Mouse (Mus musculus): ENCODE data around the gene 2410015M20Rik. TPM values are rescaled to one million over a fixed set of nuclear protein-coding genes. Genes with fewer than 3 reads are reported as not detected.

The 2410015M20Rik gene
- polyA plus RNA-seq, 2 experiments = 84.4 to 183 TPM

- TF ChIP-seq EP300 (IDR thresholded peaks at IDR 0.05; ENCODE audit: low read depth) = no peak
- TF ChIP-seq CTCF (IDR thresholded peaks at IDR 0.05; ENCODE audit: low read depth) = no peak
Measured at GRCm38 (mm10) chr17:56607521-56608062, 2.0 kb downstream of the 2410015M20Rik start.

GRCm38 (mm10) chr17:56605431-56605830 is 4.1 kb downstream of the 2410015M20Rik start:
- Histone ChIP-seq H3K27me3 (ENCODE audit: control insufficient read depth, insufficient read depth, low read length) (no peaks in the 10 kb centered on the region), H3K36me3 (replicated peaks; ENCODE audit: control insufficient read depth, insufficient read depth, low read depth) (peaks cover 68% of the 10 kb centered on the region), H3K4me1 (replicated peaks; ENCODE audit: control insufficient read depth in 2 of 2, insufficient read depth in 2 of 2, low read length in 1 of 2) (peaks cover 7% of the 10 kb centered on the region in 2 experiments; a peak in 3 of 4 replicates), H3K27ac (no peak overlapping the region), H3K4me2 (ENCODE audit: low read depth) (no peak overlapping the region), H3K9ac (replicated peaks) (no peak overlapping the region), H3K4me3 (ENCODE audit: insufficient read depth in 1 of 2, low read depth in 2 of 2, low read length in 2 of 2) (no peak overlapping the region), H3K9me3 (ENCODE audit: control insufficient read depth, low read length) (no peaks in the 10 kb centered on the region)
- ATAC-seq (ENCODE audit: insufficient read depth) (no peak), DNase-seq (ENCODE audit: low read depth in 3 of 3, low spot score in 3 of 3) (no peak)
- TF ChIP-seq EP300 (IDR thresholded peaks at IDR 0.05; ENCODE audit: low read depth) (no peak), CTCF (IDR thresholded peaks at IDR 0.05; ENCODE audit: low read depth) (no peak)
- 88% methylated on average over 9 of the region's 9 CpGs for WGBS (ENCODE audit: insufficient replicate concordance)

More at GRCm38 (mm10) chr17:56607521-56608062, 2.0 kb downstream of the 2410015M20Rik start:
- ATAC-seq (ENCODE audit: insufficient read depth) = no peak
- Histone ChIP-seq H3K9ac (replicated peaks) (no peak overlapping the region), H3K4me2 (ENCODE audit: low read depth) (no peak overlapping the region), H3K27me3 (ENCODE audit: control insufficient read depth, insufficient read depth, low read length) (no peaks in the 10 kb centered on the region), H3K36me3 (replicated peaks; ENCODE audit: control insufficient read depth, insufficient read depth, low read depth) (peaks cover 48% of the 10 kb centered on the region), H3K4me1 (replicated peaks; ENCODE audit: control insufficient read depth in 2 of 2, insufficient read depth in 2 of 2, low read length in 1 of 2) (peaks cover 18 to 23% of the 10 kb centered on the region in 2 experiments), H3K4me3 (ENCODE audit: insufficient read depth in 1 of 2, low read depth in 2 of 2, low read length in 2 of 2) (no peak overlapping the region), H3K27ac (no peak overlapping the region), H3K9me3 (ENCODE audit: control insufficient read depth, low read length) (no peaks in the 10 kb centered on the region)
- whole genome bisulfite sequencing (ENCODE audit: insufficient replicate concordance) = 77% methylated on average over 3 of the region's 3 CpGs
- no peak for DNase-seq (ENCODE audit: low read depth in 3 of 3, low spot score in 3 of 3)

- 0 out of 4 replicates have a peak, but pooled peaks cover 2% of the 10 kb centered on the region in 2 experiments for H3K4me1 ChIP-seq (replicated peaks; ENCODE audit: control insufficient read depth in 2 of 2, insufficient read depth in 2 of 2, low read length in 1 of 2)
- TF ChIP-seq CTCF (IDR thresholded peaks at IDR 0.05; ENCODE audit: low read depth) (no peak), EP300 (IDR thresholded peaks at IDR 0.05; ENCODE audit: low read depth) (no peak)
- no peak overlapping the region for H3K4me3 ChIP-seq (ENCODE audit: insufficient read depth in 1 of 2, low read depth in 2 of 2, low read length in 2 of 2)
- ATAC-seq (ENCODE audit: insufficient read depth) = no peak
- peaks cover 78% of the 10 kb centered on the region for H3K36me3 ChIP-seq (replicated peaks; ENCODE audit: control insufficient read depth, insufficient read depth, low read depth)
- no peak overlapping the region for H3K4me2 ChIP-seq (ENCODE audit: low read depth)
- H3K9ac ChIP-seq (replicated peaks) = no peak overlapping the region
- H3K9me3 ChIP-seq (ENCODE audit: control insufficient read depth, low read length) = no peaks in the 10 kb centered on the region
- DNase-seq (ENCODE audit: low read depth in 3 of 3, low spot score in 3 of 3) = no peak
- H3K27ac ChIP-seq = no peak overlapping the region
- WGBS (ENCODE audit: insufficient replicate concordance) = 85% methylated on average over 3 of the region's 3 CpGs
- no peaks in the 10 kb centered on the region for H3K27me3 ChIP-seq (ENCODE audit: control insufficient read depth, insufficient read depth, low read length)
Measured at GRCm38 (mm10) chr17:56604422-56604821, 5.1 kb downstream of the 2410015M20Rik start.

- WGBS (ENCODE audit: insufficient replicate concordance) = 90% methylated on average over 9 of the region's 9 CpGs
- Histone ChIP-seq H3K36me3 (replicated peaks; ENCODE audit: control insufficient read depth, insufficient read depth, low read depth) (peaks cover 81% of the 10 kb centered on the region), H3K27ac (no peak overlapping the region), H3K4me1 (replicated peaks; ENCODE audit: control insufficient read depth in 2 of 2, insufficient read depth in 2 of 2, low read length in 1 of 2) (0 out of 4 replicates have a peak, but pooled peaks cover 2% of the 10 kb centered on the region in 2 experiments), H3K9ac (replicated peaks) (no peak overlapping the region), H3K9me3 (ENCODE audit: control insufficient read depth, low read length) (no peaks in the 10 kb centered on the region), H3K4me3 (ENCODE audit: insufficient read depth in 1 of 2, low read depth in 2 of 2, low read length in 2 of 2) (no peak overlapping the region), H3K27me3 (ENCODE audit: control insufficient read depth, insufficient read depth, low read length) (no peaks in the 10 kb centered on the region), H3K4me2 (ENCODE audit: low read depth) (no peak overlapping the region)
- DNase-seq (ENCODE audit: low read depth in 3 of 3, low spot score in 3 of 3) = no peak
- ATAC-seq (ENCODE audit: insufficient read depth) = no peak
- TF ChIP-seq CTCF (IDR thresholded peaks at IDR 0.05; ENCODE audit: low read depth) (no peak), EP300 (IDR thresholded peaks at IDR 0.05; ENCODE audit: low read depth) (no peak)
Measured at GRCm38 (mm10) chr17:56604070-56604380, 5.5 kb downstream of the 2410015M20Rik start.

GRCm38 (mm10) chr17:56603186-56604069 is 6.1 kb downstream of the 2410015M20Rik start:
- 96% methylated on average over 28 of the region's 28 CpGs for WGBS (ENCODE audit: insufficient replicate concordance)

More at GRCm38 (mm10) chr17:56603186-56604069, 6.1 kb downstream of the 2410015M20Rik start:
- TF ChIP-seq EP300 (IDR thresholded peaks at IDR 0.05; ENCODE audit: low read depth) = no peak
- no peak for TF ChIP-seq CTCF (IDR thresholded peaks at IDR 0.05; ENCODE audit: low read depth)
- Histone ChIP-seq H3K4me1 (replicated peaks; ENCODE audit: control insufficient read depth in 2 of 2, insufficient read depth in 2 of 2, low read length in 1 of 2) (no peaks in the 10 kb centered on the region), H3K4me3 (ENCODE audit: insufficient read depth in 1 of 2, low read depth in 2 of 2, low read length in 2 of 2) (no peak overlapping the region), H3K36me3 (replicated peaks; ENCODE audit: control insufficient read depth, insufficient read depth, low read depth) (peaks cover 81% of the 10 kb centered on the region), H3K9me3 (ENCODE audit: control insufficient read depth, low read length) (no peaks in the 10 kb centered on the region), H3K9ac (replicated peaks) (no peak overlapping the region), H3K27ac (no peak overlapping the region), H3K4me2 (ENCODE audit: low read depth) (no peak overlapping the region), H3K27me3 (ENCODE audit: control insufficient read depth, insufficient read depth, low read length) (no peaks in the 10 kb centered on the region)
- ATAC-seq (ENCODE audit: insufficient read depth) (no peak), DNase-seq (ENCODE audit: low read depth in 3 of 3, low spot score in 3 of 3) (no peak)

All from liver, embryonic 14.5 days (tissue).